21 mouse cellular contexts compared by ENCODE assay signal in genomic region chr10:69511234-69511633, GRCm38 (mm10).
DNase-seq lines count a peak whose midpoint lies in the region; ATAC-seq and TF ChIP-seq lines count a peak whose summit lies in the region.
"Had no signal": no experiment of that assay in that cellular context is flagged by ENCODE, and none has a peak within 500 bp of the region (broad histone marks: within the 10 kb centered on the region; RNA-seq: fewer than 3 reads in every experiment).

No protein-coding gene starts in this region.

- TF ChIP-seq EP300 in heart, postnatal 0 days (IDR thresholded peaks at IDR 0.05; ENCODE audit: low read depth), result no peak

- H3K27me3 ChIP-seq in heart, postnatal 0 days (ENCODE audit: control insufficient read depth, insufficient read depth, low read length), result no peaks in the 10 kb centered on the region
- no peaks in the 10 kb centered on the region for H3K27me3 ChIP-seq in lung, embryonic 14.5 days (ENCODE audit: insufficient read depth, low read length)
- H3K27me3 ChIP-seq in E14TG2a.4 (ENCODE audit: insufficient read depth, low read length), result no peaks in the 10 kb centered on the region
- H3K27me3 ChIP-seq: embryonic facial prominence, embryonic 15.5 days; heart, embryonic 13.5 days; hindbrain, embryonic 15.5 days; intestine, embryonic 15.5 days; liver, embryonic 12.5 days had no signal

- TF ChIP-seq CTCF in heart, postnatal 0 days (IDR thresholded peaks at IDR 0.05; ENCODE audit: low read depth), result peak; percentile 33
- TF ChIP-seq CTCF in lung, embryonic 14.5 days (IDR thresholded peaks at IDR 0.05; ENCODE audit: low read depth), result 0 out of 2 replicates have a peak, but pooled peaks have one; percentile 14
- TF ChIP-seq CTCF in E14TG2a.4 (conservative IDR thresholded peaks at IDR 0.05; ENCODE audit: low read length), result peak; percentile 25

- H3K36me3 ChIP-seq in heart, postnatal 0 days (replicated peaks; ENCODE audit: control insufficient read depth, insufficient read depth, low read length), result no peaks in the 10 kb centered on the region
- no peaks in the 10 kb centered on the region for H3K36me3 ChIP-seq in lung, embryonic 14.5 days (ENCODE audit: insufficient read depth)
- H3K36me3 ChIP-seq in E14TG2a.4 (ENCODE audit: insufficient read depth, low read length), result no peaks in the 10 kb centered on the region
- H3K36me3 ChIP-seq: embryonic facial prominence, embryonic 15.5 days; heart, embryonic 13.5 days; hindbrain, embryonic 15.5 days; intestine, embryonic 15.5 days; liver, embryonic 12.5 days had no signal

- no peak overlapping the region for H3K4me2 ChIP-seq in heart, postnatal 0 days (ENCODE audit: low read depth, low read length)
- no peak overlapping the region for H3K4me2 ChIP-seq in lung, embryonic 14.5 days
- H3K4me2 ChIP-seq: embryonic facial prominence, embryonic 15.5 days; heart, embryonic 13.5 days; hindbrain, embryonic 15.5 days; intestine, embryonic 15.5 days; liver, embryonic 12.5 days had no signal

- 63% methylated on average over 1 of the region's 1 CpGs for WGBS in heart, postnatal 0 days
- WGBS in lung, embryonic 14.5 days, result 69% methylated on average over 1 of the region's 1 CpGs

- no peak for ATAC-seq in heart, postnatal 0 days (ENCODE audit: insufficient read depth, low read depth)
- ATAC-seq in lung, embryonic 14.5 days (ENCODE audit: insufficient read depth), result no peak
- ATAC-seq: intestine, embryonic 15.5 days; liver, embryonic 12.5 days had no signal

- no peak overlapping the region for H3K27ac ChIP-seq in heart, postnatal 0 days (ENCODE audit: low read depth)
- no peak overlapping the region for H3K27ac ChIP-seq in lung, embryonic 14.5 days (ENCODE audit: low read depth)
- H3K27ac ChIP-seq: embryonic facial prominence, embryonic 15.5 days; heart, embryonic 13.5 days; hindbrain, embryonic 15.5 days; intestine, embryonic 15.5 days; liver, embryonic 12.5 days had no signal

- peak; percentile 30 to 32 for DNase-seq in cerebellum, postnatal 10 days
- DNase-seq in cerebellum, adult 9-11 months, result no peak
- no peak for DNase-seq in heart, postnatal 0 days (ENCODE audit: low spot score)
- DNase-seq in heart, postnatal 4 days, result no peak
- peak; percentile 24 for DNase-seq in lung, embryonic 14.5 days
- no peak for DNase-seq in lung, postnatal 25 days (ENCODE audit: low spot score)
- no peak for DNase-seq in ovary, postnatal 36 days (ENCODE audit: low spot score)
- DNase-seq: adrenal gland, postnatal 10 days; B cell, adult 2 months; cerebellum, adult 11-12 months; cerebellum, postnatal 36 days; heart, postnatal 36 days; kidney, postnatal 14 days; right cerebral cortex, postnatal 4 days; thymus, postnatal 14 days had no signal

- no peak overlapping the region for H3K4me3 ChIP-seq in heart, postnatal 0 days (ENCODE audit: low read depth, low read length)
- H3K4me3 ChIP-seq in lung, embryonic 14.5 days (ENCODE audit: low read depth, low read length), result no peak overlapping the region
- H3K4me3 ChIP-seq in E14TG2a.4 (replicated peaks; ENCODE audit: low read length), result no peak overlapping the region
- H3K4me3 ChIP-seq: embryonic facial prominence, embryonic 15.5 days; heart, embryonic 13.5 days; hindbrain, embryonic 15.5 days; intestine, embryonic 15.5 days; liver, embryonic 12.5 days had no signal

- no peaks in the 10 kb centered on the region for H3K4me1 ChIP-seq in heart, postnatal 0 days (ENCODE audit: control insufficient read depth, insufficient read depth)
- H3K4me1 ChIP-seq in lung, embryonic 14.5 days (ENCODE audit: insufficient read depth), result no peaks in the 10 kb centered on the region
- H3K4me1 ChIP-seq in E14TG2a.4 (replicated peaks; ENCODE audit: low read depth, low read length), result no peaks in the 10 kb centered on the region
- H3K4me1 ChIP-seq: embryonic facial prominence, embryonic 15.5 days; heart, embryonic 13.5 days; hindbrain, embryonic 15.5 days; intestine, embryonic 15.5 days; liver, embryonic 12.5 days had no signal

- H3K9ac ChIP-seq in heart, postnatal 0 days (replicated peaks; ENCODE audit: low read depth, low read length), result no peak overlapping the region
- no peak overlapping the region for H3K9ac ChIP-seq in lung, embryonic 14.5 days
- H3K9ac ChIP-seq: embryonic facial prominence, embryonic 15.5 days; heart, embryonic 13.5 days; hindbrain, embryonic 15.5 days; intestine, embryonic 15.5 days; liver, embryonic 12.5 days had no signal

- no peaks in the 10 kb centered on the region for H3K9me3 ChIP-seq in heart, postnatal 0 days (replicated peaks; ENCODE audit: control insufficient read depth, low read length)
- H3K9me3 ChIP-seq in lung, embryonic 14.5 days (ENCODE audit: low read depth, low read length), result no peaks in the 10 kb centered on the region
- H3K9me3 ChIP-seq in E14TG2a.4 (ENCODE audit: low read length), result no peaks in the 10 kb centered on the region
- H3K9me3 ChIP-seq: embryonic facial prominence, embryonic 15.5 days; heart, embryonic 13.5 days; hindbrain, embryonic 15.5 days; intestine, embryonic 15.5 days; liver, embryonic 12.5 days had no signal

Comparison
In these comparisons a context has a peak if more than half of its experiments do, and no peak if none do; other contexts are left out.
1. DNase-seq: peak in cerebellum, postnatal 10 days (2 of 2) and lung, embryonic 14.5 days (single experiment); none in cerebellum, adult 9-11 months (single experiment), heart, postnatal 0 days (single experiment), heart, postnatal 4 days (single experiment), lung, postnatal 25 days (single experiment) and ovary, postnatal 36 days (single experiment).
2. Peak in every context shown above with its lines, with median percentiles within 50 percentile points of each other: CTCF ChIP-seq.